Mouse (Mus musculus): ENCODE results near the gene Tcf25.

DNA sequence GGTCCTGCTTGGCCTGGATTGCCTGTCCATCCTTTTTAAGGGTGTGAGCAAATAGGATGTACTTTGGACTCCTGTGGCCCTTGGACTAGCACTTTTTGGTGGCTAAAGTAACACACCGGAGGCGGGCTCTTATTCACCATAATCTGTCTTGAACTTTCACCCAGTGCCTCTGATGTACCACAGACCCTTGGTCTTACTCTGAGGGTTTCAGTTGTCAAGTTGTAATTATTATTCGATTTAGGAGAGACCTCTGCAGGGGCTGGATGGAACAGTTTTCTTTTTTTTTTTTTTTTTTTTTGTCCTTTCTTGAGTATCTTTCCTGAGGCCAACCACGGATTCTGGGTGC lies 70.0 kb downstream of the Tcf25 start:
- TF ChIP-seq CTCF (IDR thresholded peaks at IDR 0.05; ENCODE audit: borderline replicate concordance, insufficient read depth, low read depth, low read length) (no peak), POLR2A (IDR thresholded peaks at IDR 0.05; ENCODE audit: borderline replicate concordance, insufficient read depth, low read length) (no peak)

All from cerebellum, adult 2 months (tissue).